ENCODE assay signal across 8 mouse cellular contexts in genomic region chr2:23571302-23572156, GRCm38 (mm10). TPM values are rescaled to one million over a fixed set of nuclear protein-coding genes. Genes with fewer than 3 reads are reported as not detected.
DNase-seq lines count a peak whose midpoint lies in the region; ATAC-seq lines count a peak whose summit lies in the region.

Gene Spopl, minus strand, starts transcription at chr2:23572106.

- intact Hi-C loops in left cerebral cortex, postnatal 25 days (cut with DNase I), result no loop called here

- H3K4me2 ChIP-seq in intestine, embryonic 16.5 days (ENCODE audit: low read depth, low read length), result peak within 1 kb of the TSS; percentile 67

- peak; percentile 97 for ATAC-seq in intestine, embryonic 16.5 days

- no peaks in the 10 kb centered on the region for H3K36me3 ChIP-seq in intestine, embryonic 16.5 days (ENCODE audit: control insufficient read depth, insufficient read depth, low read length)

- H3K27ac ChIP-seq in intestine, embryonic 16.5 days (ENCODE audit: low read length), result peak within 1 kb of the TSS; percentile 85

- peak within 1 kb of the TSS; percentile 67 for H3K4me3 ChIP-seq in intestine, embryonic 16.5 days (ENCODE audit: low read length)

- 2% methylated on average over 56 of the region's 58 CpGs for WGBS in intestine, embryonic 16.5 days

- H3K9me3 ChIP-seq in intestine, embryonic 16.5 days (ENCODE audit: control insufficient read depth, low read length), result no peaks in the 10 kb centered on the region

- peaks cover 8% of the 10 kb centered on the region for H3K4me1 ChIP-seq in intestine, embryonic 16.5 days (ENCODE audit: control insufficient read depth, insufficient read depth, low read length)

- no peaks in the 10 kb centered on the region for H3K27me3 ChIP-seq in intestine, embryonic 16.5 days (replicated peaks; ENCODE audit: control insufficient read depth, insufficient read depth, low read length)

- H3K9ac ChIP-seq in intestine, embryonic 16.5 days (ENCODE audit: low read depth, low read length), result peak within 1 kb of the TSS; percentile 83

- peak; percentile 80 for DNase-seq in adrenal gland, adult 8-10 months
- peak; percentile 75 for DNase-seq in embryo, embryonic 9.5 days (ENCODE audit: extremely low spot score)
- peak; percentile 59 to 87 for DNase-seq in gastrocnemius, postnatal 4 days (ENCODE audit: low spot score in 2 of 2)
- peak; percentile 88 to 93 for DNase-seq in left cerebral cortex, postnatal 25 days (ENCODE audit: low spot score in 2 of 2)
- peak; percentile 85 for DNase-seq in mesoderm, embryonic 11.5 days (ENCODE audit: low read depth, low spot score)
- DNase-seq in right cerebral cortex, postnatal 25 days, result peak; percentile 87
- peak; percentile 73 to 86 for DNase-seq in urinary bladder, postnatal 36 days (ENCODE audit: low spot score in 2 of 2)

RNA-seq across cellular contexts. Expression of gene Spopl, which starts in this region (rescaled TPM):
- 10 to 100 TPM; 17.8 to 32.7 (median 23.4) TPM for total RNA-seq in adrenal gland, adult 8-10 months (2022)
- 10 to 100 TPM; 20.0 to 23.3 TPM for total RNA-seq in gastrocnemius, postnatal 4 days (2021)
- 6.8 and 7.6 TPM in 2 replicates for polyA plus RNA-seq in intestine, embryonic 16.5 days (2015; fragmentation: Nextera tagmentation; extraction: Ambion mirVana)
- 10 to 100 TPM; 23.5 to 27.4 TPM for total RNA-seq in left cerebral cortex, postnatal 25 days (2021)

Comparison
In these comparisons a context has a peak if more than half of its experiments do, and no peak if none do; other contexts are left out.
1. Peak in every context shown above with its lines: DNase-seq, ATAC-seq, H3K4me3 ChIP-seq and H3K27ac ChIP-seq.